Mouse (Mus musculus): ENCODE measurements around the gene Tmem159.

Tmem159 gene

GRCm38 (mm10) chr7:120102164-120102972 lies at the start of gene Tmem159:
Gene Tmem159, plus strand, starts transcription at chr7:120102353.
- DNase-seq (ENCODE audit: low spot score): peak; percentile 96

DNA sequence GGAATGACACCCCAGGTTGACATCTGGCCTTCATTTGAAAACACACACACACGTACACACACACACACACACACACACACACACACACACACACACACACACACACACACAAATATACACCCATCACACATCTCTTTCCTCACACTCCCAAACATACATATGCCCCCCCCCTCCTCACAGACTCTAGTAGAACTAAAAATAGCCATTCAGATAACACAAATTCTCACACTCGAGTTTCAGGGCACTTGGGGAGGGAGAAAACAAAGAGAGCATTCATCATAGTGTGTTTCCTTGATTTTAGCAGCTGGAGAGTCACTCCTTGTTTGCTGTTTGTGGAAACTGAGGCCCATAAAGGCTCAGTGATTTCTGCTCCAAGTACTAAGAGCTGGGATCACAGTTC lies 48.1 kb upstream of the Tmem159 start:
- DNase-seq (ENCODE audit: low spot score): no peak

DNA sequence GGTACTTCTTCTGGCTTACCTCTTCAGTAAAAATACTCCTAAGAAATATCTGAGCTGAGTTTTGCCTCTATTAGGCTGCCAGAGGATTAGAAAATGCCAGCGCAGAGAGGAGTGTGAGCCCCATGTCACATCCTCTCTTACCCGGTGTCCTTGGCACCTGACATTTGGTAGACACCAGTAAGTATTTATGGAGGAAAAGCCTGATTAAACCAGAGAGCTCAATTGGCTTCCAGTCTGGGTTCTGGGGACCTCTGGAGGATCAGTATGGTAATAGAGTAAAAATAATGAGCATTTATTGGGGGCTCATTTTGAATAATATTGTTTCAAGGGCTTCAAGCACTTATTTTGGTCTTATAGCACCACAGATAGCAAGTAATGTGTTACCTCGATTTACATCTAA lies 46.7 kb upstream of the Tmem159 start:
- no peak for DNase-seq (ENCODE audit: low spot score)

DNA sequence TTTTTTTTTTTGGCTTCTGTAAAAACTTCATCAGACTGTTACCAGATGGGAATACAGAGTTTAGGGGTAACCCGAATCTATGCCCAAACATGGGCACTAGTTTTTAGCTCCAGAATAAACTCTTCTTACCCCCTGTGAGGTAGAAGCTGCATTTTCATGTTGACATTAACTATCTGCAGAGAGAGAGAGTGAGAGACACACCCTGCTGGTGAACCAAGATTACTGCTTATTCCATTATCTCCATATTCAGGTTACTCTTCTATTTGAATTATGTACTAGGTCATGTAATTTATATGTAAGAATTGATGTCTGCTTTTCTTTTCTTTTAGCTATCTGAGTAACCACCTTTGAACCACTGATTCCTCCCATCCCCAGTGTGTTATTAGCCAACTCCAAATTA lies 38.1 kb upstream of the Tmem159 start:
- DNase-seq (ENCODE audit: low spot score): no peak

DNA sequence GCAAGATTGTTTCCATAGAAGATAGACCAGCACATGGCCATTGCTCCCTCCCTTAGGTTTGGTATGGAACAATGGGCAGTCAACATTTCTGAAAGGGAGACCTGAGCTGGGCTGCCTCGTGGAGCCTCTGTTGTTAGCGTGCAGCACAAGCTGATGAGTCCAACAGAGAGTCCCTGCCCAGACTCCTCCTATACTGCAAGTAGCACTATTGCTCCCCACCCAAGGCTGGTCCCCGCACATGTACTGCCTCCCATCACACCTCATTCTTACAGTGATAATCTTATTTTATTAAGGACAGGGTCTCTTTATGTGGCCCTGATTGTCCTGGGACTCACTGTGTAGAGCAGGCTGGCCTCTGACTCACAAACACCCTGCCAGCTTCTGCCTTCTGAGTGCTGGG lies 34.0 kb upstream of the Tmem159 start:
- no peak for DNase-seq (ENCODE audit: low spot score)

DNA sequence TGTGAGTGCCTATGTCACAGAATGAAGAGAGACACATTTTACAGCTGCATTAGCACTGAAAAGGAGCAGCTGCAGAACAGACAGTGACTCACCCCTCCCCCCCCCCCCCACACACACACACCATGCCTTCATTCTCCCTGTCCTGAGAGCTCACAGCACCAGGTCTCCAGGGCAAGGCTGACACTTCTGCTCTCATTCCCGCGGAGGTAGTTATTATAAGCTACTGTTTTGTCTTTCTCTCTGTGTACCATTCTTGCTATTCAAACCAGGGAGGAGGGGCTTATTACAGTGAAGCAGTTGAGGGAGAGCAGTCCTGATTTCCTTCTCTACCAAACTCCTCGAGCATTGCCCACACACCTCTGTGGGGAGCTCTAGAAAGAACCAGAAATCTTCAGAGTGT lies 33.0 kb upstream of the Tmem159 start:
- DNase-seq (ENCODE audit: low spot score): no peak

- no peak for DNase-seq (ENCODE audit: low spot score)
These were observed 22.0 kb upstream of the Tmem159 start for GRCm38 (mm10) chr7:120080177-120080576.

GRCm38 (mm10) chr7:120093033-120093432 lies 9.1 kb upstream of the Tmem159 start:
- DNase-seq (ENCODE audit: low spot score): no peak

- DNase-seq (ENCODE audit: low spot score): no peak
These were observed 7.9 kb upstream of the Tmem159 start for GRCm38 (mm10) chr7:120094216-120094615.

DNA sequence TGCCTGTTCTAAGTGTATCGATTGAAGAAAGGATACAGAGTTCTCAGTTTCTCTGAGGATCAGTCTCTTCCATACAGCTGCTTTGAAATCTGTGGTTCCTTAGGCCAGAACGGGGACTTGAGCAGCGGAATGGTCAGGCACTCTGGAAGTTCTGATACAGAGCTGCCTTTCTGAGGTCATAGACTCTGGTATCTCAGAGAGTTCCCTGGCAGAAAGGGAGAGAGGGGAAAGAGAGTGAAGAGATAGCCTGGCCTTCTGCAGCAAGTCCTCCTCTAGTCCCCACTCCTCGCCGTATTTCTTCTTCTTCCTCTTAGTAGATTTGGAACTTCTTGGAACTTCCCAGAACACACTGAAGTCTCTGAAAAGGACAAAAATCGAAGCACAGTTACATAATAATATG lies 7.0 kb upstream of the Tmem159 start, which contains the start of gene Dnah3:
TSS of gene Dnah3 (minus strand) at position 101 of the 400 bp plus-strand sequence.
- no peak for DNase-seq (ENCODE audit: low spot score)

DNA sequence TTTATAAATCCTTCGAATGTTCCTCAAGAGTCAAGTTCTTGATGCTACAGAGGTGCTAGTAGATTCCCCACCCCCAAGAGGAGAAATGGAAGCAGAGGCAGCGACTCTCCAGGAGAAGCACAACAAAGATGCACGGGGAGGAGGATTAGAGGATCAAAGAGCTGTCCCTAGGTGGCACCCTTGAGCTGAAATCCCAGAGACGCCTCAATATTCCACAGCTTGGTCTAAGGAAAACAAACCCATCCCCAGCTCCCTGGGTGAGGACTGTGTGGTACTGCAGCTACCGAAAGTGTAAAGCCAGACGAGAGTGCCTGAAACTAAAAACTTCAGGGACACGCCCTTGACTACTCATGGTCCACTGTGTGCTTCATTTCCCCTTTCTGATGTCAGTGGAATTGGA lies 4.3 kb upstream of the Tmem159 start:
- peak; percentile 75 for DNase-seq (ENCODE audit: low spot score)

GRCm38 (mm10) chr7:120098403-120098802 lies 3.8 kb upstream of the Tmem159 start:
- peak; percentile 86 for DNase-seq (ENCODE audit: low spot score)

- peak; percentile 60 for DNase-seq (ENCODE audit: low spot score)
These were observed 940 bp downstream of the Tmem159 start for GRCm38 (mm10) chr7:120103019-120103567.

DNA sequence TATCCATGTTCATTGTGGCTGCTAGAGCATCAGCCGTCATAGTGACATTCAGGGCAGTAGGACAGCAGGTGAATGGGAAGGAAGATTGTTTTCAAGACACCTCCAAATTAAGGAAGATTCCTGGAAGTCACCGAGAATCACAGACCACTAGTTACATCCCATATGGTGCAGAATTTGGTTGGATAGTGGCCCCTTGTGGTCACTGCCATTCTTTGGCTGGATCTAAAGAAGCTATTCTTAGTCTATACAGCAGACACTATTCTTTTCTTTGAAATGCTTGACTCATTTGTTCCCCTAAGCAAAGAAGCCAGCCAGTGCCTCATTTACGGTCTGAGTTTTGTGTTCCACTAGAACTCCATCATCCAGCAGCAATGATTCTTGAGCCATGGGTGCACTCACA lies 2.8 kb downstream of the Tmem159 start:
- DNase-seq (ENCODE audit: low spot score): no peak

- DNase-seq (ENCODE audit: low spot score): no peak
These were observed 4.2 kb downstream of the Tmem159 start for GRCm38 (mm10) chr7:120106356-120106755.

DNA sequence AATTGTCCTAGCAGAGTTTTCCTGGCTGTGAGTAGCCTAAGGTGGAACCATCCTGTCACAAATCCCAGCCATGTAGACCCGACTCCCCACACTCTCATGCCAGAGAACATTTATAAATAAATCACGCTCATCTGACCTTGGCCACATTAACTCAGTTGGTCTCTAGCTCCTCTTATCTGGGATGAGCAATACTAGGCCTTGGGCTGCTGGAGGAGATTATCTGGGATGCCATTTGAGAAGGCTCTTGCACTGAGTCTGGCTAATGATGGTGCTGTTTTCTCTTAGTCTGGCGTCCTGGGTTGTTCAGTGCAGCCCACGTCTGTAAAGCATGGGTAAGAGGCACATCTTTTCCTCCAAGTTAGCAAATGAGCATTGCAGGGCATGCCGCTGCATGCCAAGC lies 7.5 kb downstream of the Tmem159 start:
- DNase-seq (ENCODE audit: low spot score): no peak

- DNase-seq (ENCODE audit: low spot score): no peak
These were observed 14.8 kb downstream of the Tmem159 start for GRCm38 (mm10) chr7:120116976-120117375.

- DNase-seq (ENCODE audit: low spot score): no peak
These were observed 15.4 kb downstream of the Tmem159 start for GRCm38 (mm10) chr7:120117529-120117928.

DNA sequence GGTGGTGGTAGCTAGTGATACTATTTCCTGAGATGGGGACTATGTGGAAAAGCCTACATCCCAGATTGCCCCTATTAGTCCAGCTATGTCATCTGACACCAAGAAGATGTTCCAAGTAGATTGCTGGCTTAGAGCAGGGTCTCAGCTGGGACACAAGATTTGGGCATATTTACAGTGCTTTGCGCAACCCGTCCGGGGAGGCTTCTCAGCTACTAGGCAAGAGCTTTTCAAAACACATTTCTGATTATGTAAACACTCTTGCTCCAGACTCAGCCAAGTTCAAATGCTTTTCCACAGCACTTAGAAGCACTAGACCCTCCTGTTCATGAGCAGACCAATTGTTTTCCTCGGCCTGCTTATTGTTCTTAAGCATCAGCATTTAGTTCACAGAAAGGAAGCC lies 21.6 kb downstream of the Tmem159 start:
- DNase-seq (ENCODE audit: low spot score): no peak

- DNase-seq (ENCODE audit: low spot score): peak; percentile 76
These were observed 22.7 kb downstream of the Tmem159 start for GRCm38 (mm10) chr7:120124844-120125243.

DNA sequence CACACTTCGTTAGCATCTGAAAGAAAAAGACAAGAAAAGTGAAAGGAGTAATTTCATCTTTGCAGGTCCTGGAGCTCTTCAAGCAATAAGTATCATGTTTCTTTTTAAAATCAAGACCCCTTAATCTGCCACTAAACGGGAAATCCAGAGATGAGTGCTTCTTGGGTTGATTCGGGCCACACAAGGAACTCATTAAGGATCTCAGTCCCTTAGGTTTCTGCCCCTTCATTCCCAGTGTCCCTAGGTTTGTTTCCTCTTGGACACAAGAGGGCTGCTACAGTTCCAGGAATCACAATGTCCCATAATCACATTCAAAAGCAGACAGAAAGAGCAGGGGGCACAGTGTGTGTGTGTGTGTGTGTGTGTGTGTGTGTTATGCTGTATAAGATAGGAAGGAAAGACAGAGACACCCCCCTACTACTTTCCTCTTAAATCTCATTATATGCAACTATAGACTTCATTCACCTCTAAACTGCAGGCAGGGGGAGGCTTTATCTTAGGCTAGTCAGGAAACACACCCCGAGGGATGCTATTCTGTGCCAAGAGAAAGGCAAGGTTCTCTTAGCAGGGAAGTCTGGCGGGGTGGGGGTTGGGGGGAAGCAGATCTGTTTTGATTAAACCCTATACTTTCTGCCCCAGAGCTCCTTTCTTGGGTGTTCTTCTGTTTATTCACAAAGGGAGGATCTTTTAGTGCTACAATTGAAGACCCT lies 25.0 kb downstream of the Tmem159 start:
- DNase-seq (ENCODE audit: low spot score): no peak

DNA sequence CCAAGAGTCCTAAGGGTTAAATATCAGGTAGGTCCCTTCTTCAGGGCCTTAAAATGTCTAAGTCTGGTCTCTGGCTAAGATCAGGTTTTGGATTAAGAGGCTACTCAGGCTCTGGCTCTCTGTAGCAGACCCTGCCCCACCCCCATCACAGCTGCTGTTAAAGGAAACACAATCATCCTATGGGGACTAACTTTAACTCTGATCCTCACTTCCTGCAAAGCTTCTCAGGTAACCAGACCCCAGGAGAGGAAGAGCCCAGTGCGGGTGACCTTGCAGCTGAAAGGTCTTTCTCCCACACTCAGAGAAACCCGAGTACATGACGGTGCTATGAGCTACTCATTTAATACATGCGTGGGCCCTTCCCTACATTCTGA lies 25.5 kb downstream of the Tmem159 start:
- DNase-seq (ENCODE audit: low spot score): no peak

DNA sequence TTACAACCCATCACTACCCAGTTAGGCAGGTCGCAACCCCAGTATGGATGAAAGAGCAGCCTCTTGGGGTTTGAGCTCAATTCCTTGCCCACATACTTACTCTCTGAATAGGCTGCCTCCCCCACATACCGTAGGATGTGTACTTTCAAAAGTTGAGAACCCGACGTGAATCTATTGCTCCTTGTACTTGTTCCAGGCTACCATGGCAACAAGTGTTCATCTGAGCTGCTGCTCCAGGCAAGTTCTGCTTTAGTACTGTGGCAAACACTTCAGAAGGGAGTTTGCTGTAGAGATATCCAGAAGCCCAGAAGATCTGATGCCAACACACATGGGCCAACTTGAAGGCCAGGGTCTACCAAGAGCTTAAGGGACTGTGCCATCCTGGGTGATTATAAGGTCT lies 26.8 kb downstream of the Tmem159 start:
- no peak for DNase-seq (ENCODE audit: low spot score)
